Mouse (Mus musculus) heart, adult 2 months (tissue): ENCODE results near the gene Slc2a12. TPM values are rescaled to one million over a fixed set of nuclear protein-coding genes. Genes with fewer than 3 reads are reported as not detected.

Experiments used
- DNase-seq, 2 experiments: peaks; one replicate each; pipeline ENCODE4 v3.0.0; 2021
- H3K27ac ChIP-seq: fragments of 200-600 bp; 2 replicates; pipeline ENCODE4 v1.8.1; 2022
- H3K27me3 ChIP-seq: fragments of 200-500 bp; 2 replicates; pipeline ENCODE4 v1.6.1; 2012; ENCODE audit warnings: mild to moderate bottlenecking, low read length, inconsistent platforms, mixed read lengths; ENCODE audit not compliant: control insufficient read depth, insufficient read depth
- H3K36me3 ChIP-seq: fragments of 200-500 bp; 2 replicates; pipeline ENCODE4 v1.6.1; 2012; ENCODE audit warnings: low read length, inconsistent platforms; ENCODE audit not compliant: control insufficient read depth, insufficient read depth
- H3K4me1 ChIP-seq: fragments of 200-500 bp; 2 replicates; pipeline ENCODE4 v1.6.1; 2011; ENCODE audit warnings: low read length; ENCODE audit not compliant: control insufficient read depth, insufficient read depth
- H3K4me3 ChIP-seq: fragments of 200-600 bp; 2 replicates; pipeline ENCODE4 v1.8.1; 2022
- H3K79me2 ChIP-seq: fragments of 200-500 bp; replicated peaks from 2 replicates; pipeline ENCODE4 v1.6.1; 2012; ENCODE audit warnings: mild to moderate bottlenecking, inconsistent platforms, low read length, moderate library complexity, mixed read lengths; ENCODE audit not compliant: control insufficient read depth, insufficient read depth
- H3K9ac ChIP-seq: fragments of 200-500 bp; 2 replicates; pipeline ENCODE4 v1.6.1; 2012; ENCODE audit warnings: low read depth, mild to moderate bottlenecking, control low read depth, inconsistent platforms, low read length, mixed read lengths
- CTCF ChIP-seq: fragments of 200-600 bp; IDR thresholded peaks from 2 replicates; pipeline ENCODE4 v1.8.1; 2022; ENCODE audit warnings: antibody characterized with exemption, mild to moderate bottlenecking, moderate library complexity
- EP300 ChIP-seq: fragments of 200-500 bp; IDR thresholded peaks from 2 replicates; pipeline ENCODE4 v1.6.1; 2011; ENCODE audit warnings: low read depth, low read length, control low read depth; ENCODE audit not compliant: insufficient read depth
- POLR2A ChIP-seq: fragments of 200-500 bp; IDR thresholded peaks from 2 replicates; pipeline ENCODE4 v1.6.1; 2011; ENCODE audit warnings: mild to moderate bottlenecking, low read depth, low read length, control low read depth; ENCODE audit not compliant: insufficient read depth
- WGBS: fragments of 180-500 bp; shearing (Covaris S2); methylation state at CpG from one replicate; pipeline ENCODE4 v1.1.7; 2018; 5-methylcytosine and 5-hydroxymethylcytosine counted together
- intact Hi-C: fragments of 180-260 bp; cut with DNase I; formaldehyde crosslinking; loops from one replicate; pipeline ENCODE4 v1.15.1; 2025
- polyA plus RNA-seq: library from polyadenylated mRNA; depleted of rRNA; stranded (reverse); fragments of >200 nt; gene quantifications from 2 replicates; pipeline ENCODE4 v1.2.3, GENCODE M21; 2012
- total RNA-seq, 2 experiments: library from RNA; stranded (reverse); gene quantifications; 2 replicates each; pipeline ENCODE4 v1.2.3; 2021

Slc2a12 gene
- total and polyA plus RNA-seq, 3 experiments: 5.0 to 15.7 (median 12.7) TPM

GRCm38 (mm10) chr10:22728257-22728656 is 83.4 kb downstream of the Slc2a12 start:
- Histone ChIP-seq H3K36me3 (peaks cover 3% of the 10 kb centered on the region; the same call in 1 of the 2 replicates), H3K4me3 (no peak overlapping the region), H3K79me2 (peaks cover 18% of the 10 kb centered on the region), H3K27ac (no peak overlapping the region), H3K27me3 (no peaks in the 10 kb centered on the region), H3K4me1 (peaks cover 10% of the 10 kb centered on the region), H3K9ac (no peak overlapping the region)
- intact Hi-C loops: no loop called here
- 71% methylated on average over 1 of the region's 1 CpGs for WGBS
- no peak for TF ChIP-seq POLR2A
- no peak for TF ChIP-seq EP300
- TF ChIP-seq CTCF: no peak
- no peak for DNase-seq

GRCm38 (mm10) chr10:22730266-22730991 is 85.6 kb downstream of the Slc2a12 start:
- WGBS: 1% methylated on average over 39 of the region's 39 CpGs
- peaks cover 12% of the 10 kb centered on the region for H3K79me2 ChIP-seq
- peak overlapping the region; percentile 99 for H3K27ac ChIP-seq
- H3K4me3 ChIP-seq: peak overlapping the region; percentile 93
- peak overlapping the region; percentile 81 for H3K9ac ChIP-seq
- TF ChIP-seq POLR2A (no peak), CTCF (no peak), EP300 (no peak)
- intact Hi-C loops: loop anchor here (10.0 kb wide), 1 partner anchor 586 kb away; the partner anchor contains the start of gene E030030I06Rik
- peaks cover 10% of the 10 kb centered on the region for H3K4me1 ChIP-seq
- peaks cover 3% of the 10 kb centered on the region; the same call in 1 of the 2 replicates for H3K36me3 ChIP-seq
- H3K27me3 ChIP-seq: no peaks in the 10 kb centered on the region
- DNase-seq: no peak

GRCm38 (mm10) chr10:22730992-22731271 is 86.1 kb downstream of the Slc2a12 start:
- no peak for TF ChIP-seq CTCF
- TF ChIP-seq EP300: no peak
- TF ChIP-seq POLR2A: no peak
- H3K9ac ChIP-seq: peak overlapping the region; percentile 81
- DNase-seq: no peak
- intact Hi-C loops: loop anchor here (10.0 kb wide), 1 partner anchor 586 kb away; the partner anchor contains the start of gene E030030I06Rik
- H3K4me1 ChIP-seq: peaks cover 10% of the 10 kb centered on the region
- H3K36me3 ChIP-seq: peaks cover 3% of the 10 kb centered on the region; the same call in 1 of the 2 replicates
- peak overlapping the region; percentile 99 for H3K27ac ChIP-seq
- peak overlapping the region; percentile 93 for H3K4me3 ChIP-seq
- no peaks in the 10 kb centered on the region for H3K27me3 ChIP-seq
- WGBS: under 1% methylated on average over 33 of the region's 33 CpGs
- H3K79me2 ChIP-seq: peaks cover 12% of the 10 kb centered on the region

GRCm38 (mm10) chr10:22731272-22732093 is 86.7 kb downstream of the Slc2a12 start, which contains the start of gene Tbpl1:
Gene Tbpl1 (minus strand): TSS chr10:22731938.
- Histone ChIP-seq H3K9ac (peak within 1 kb of the TSS; percentile 100), H3K4me1 (peaks cover 9% of the 10 kb centered on the region), H3K36me3 (peaks cover 3% of the 10 kb centered on the region; the same call in 1 of the 2 replicates), H3K27ac (peak within 1 kb of the TSS; percentile 99), H3K27me3 (no peaks in the 10 kb centered on the region), H3K79me2 (peaks cover 12% of the 10 kb centered on the region), H3K4me3 (peak within 1 kb of the TSS; percentile 93)
- peak; percentile 97 to 98 for DNase-seq
- WGBS: under 1% methylated on average over 77 of the region's 77 CpGs
- intact Hi-C loops: loop anchor here (10.0 kb wide), 1 partner anchor 587 kb away; the partner anchor contains the start of gene E030030I06Rik
- TF ChIP-seq POLR2A: peak; percentile 85
- TF ChIP-seq CTCF: peak; percentile 52
- TF ChIP-seq EP300: no peak

- DNase-seq: no peak
- Histone ChIP-seq H3K79me2 (peaks cover 8% of the 10 kb centered on the region), H3K36me3 (peaks cover 3% of the 10 kb centered on the region; the same call in 1 of the 2 replicates), H3K4me3 (peak overlapping the region; percentile 93), H3K27ac (peak overlapping the region; percentile 99), H3K9ac (peak overlapping the region; percentile 100), H3K27me3 (no peaks in the 10 kb centered on the region), H3K4me1 (peaks cover 6% of the 10 kb centered on the region)
- intact Hi-C loops: loop anchor here (10.0 kb wide), 1 partner anchor 587 kb away; the partner anchor contains the start of gene E030030I06Rik
- TF ChIP-seq CTCF: no peak
- no peak for TF ChIP-seq EP300
- TF ChIP-seq POLR2A: no peak
- WGBS: 44% methylated on average over 10 of the region's 10 CpGs
Observed at GRCm38 (mm10) chr10:22732181-22732580, 87.4 kb downstream of the Slc2a12 start.
